Mouse (Mus musculus): ENCODE results near the gene Rfx4. TPM values are rescaled to one million over a fixed set of nuclear protein-coding genes. Genes with fewer than 3 reads are reported as not detected.

Gene Rfx4
- polyA plus RNA-seq, 1 experiment from 2014 or later = not detected

DNA sequence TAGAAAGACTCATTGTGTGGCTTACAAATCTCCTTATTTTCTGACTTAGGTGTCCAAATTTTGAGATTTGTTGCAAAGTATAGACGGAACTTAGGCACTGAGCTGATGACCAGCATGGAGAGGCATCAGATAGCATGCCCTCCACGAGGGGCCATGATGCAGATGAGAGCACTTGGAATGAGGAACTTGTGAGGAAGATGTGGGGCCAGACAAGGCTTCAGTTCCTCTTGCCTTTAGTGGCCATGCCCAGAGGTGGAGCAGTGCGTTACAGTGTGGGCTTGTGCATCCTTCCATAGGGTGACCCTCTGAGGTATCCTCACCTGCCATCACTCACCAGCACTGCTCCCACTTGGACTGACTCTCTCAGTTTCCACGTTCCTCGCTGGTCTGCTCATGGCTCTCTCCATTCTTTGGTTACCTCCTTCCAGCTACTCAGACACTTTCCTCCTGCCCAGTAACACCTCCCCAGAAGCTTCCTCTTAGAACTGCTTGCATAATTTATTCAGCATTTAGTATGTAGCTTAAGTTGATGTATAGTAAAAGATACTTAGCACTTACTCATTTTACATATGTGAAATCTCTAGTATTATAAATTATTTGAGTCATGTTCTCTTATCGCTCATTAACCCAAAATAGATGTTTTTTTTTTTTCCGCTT, 179.8 kb downstream of the Rfx4 start:
- Histone ChIP-seq H3K27ac (replicated peaks) (no peak overlapping the region), H3K36me3 (ENCODE audit: control insufficient read depth, insufficient read depth, low read length) (no peaks in the 10 kb centered on the region), H3K4me2 (replicated peaks; ENCODE audit: low read depth) (no peak overlapping the region), H3K9me3 (ENCODE audit: control insufficient read depth, low read length) (no peaks in the 10 kb centered on the region), H3K27me3 (ENCODE audit: control insufficient read depth, insufficient read depth, low read length) (no peaks in the 10 kb centered on the region), H3K9ac (ENCODE audit: low read length) (no peak overlapping the region), H3K4me3 (ENCODE audit: low read depth, low read length) (no peak overlapping the region), H3K4me1 (replicated peaks; ENCODE audit: control insufficient read depth, insufficient read depth) (no peaks in the 10 kb centered on the region)
- DNase-seq (ENCODE audit: low spot score) (no peak), ATAC-seq (ENCODE audit: low FRiP score, low TSS enrichment) (no peak)
- 81% methylated on average over 7 of the region's 7 CpGs for WGBS
- TF ChIP-seq CTCF (IDR thresholded peaks at IDR 0.05; ENCODE audit: low read depth) (no peak), EP300 (optimal IDR thresholded peaks at IDR 0.05) (no peak)

DNA sequence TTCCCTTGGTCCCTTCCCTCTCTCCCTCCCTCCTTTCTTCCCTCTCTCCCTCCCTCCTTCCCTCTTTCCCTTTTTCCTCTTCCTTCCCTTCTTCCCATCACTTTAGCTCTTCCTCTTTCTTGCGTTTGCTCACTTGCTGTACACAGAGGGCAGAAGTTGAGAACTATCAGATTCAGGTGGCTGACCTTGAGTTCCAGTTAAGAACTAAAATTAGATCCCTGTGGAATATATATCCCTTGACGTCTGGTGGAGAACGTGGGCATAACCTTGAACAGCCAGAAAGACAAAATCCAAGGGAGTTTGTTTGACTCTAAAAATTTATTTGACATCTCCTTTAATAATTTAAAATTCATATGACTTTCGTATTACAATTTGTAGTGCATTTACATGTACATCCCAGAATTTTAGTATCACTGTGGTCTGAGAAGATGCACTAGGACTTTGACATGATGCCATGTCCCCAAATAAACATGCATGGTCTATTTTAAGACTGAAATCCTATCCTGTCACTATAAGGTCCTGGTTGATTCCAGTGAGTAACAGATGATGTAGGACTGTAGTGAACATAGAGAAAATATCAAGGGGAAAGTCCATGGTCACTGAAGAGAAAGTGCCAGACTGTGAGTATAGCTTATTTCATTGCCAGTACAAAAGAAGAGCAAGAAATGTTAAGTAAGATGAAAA, 181.1 kb downstream of the Rfx4 start:
- no peak for DNase-seq (ENCODE audit: low spot score)
- WGBS = 69% methylated on average over 4 of the region's 4 CpGs
- no peak for ATAC-seq (ENCODE audit: low FRiP score, low TSS enrichment)
- no peak for TF ChIP-seq CTCF (IDR thresholded peaks at IDR 0.05; ENCODE audit: low read depth)
- TF ChIP-seq EP300 (optimal IDR thresholded peaks at IDR 0.05) = no peak
- Histone ChIP-seq H3K27me3 (ENCODE audit: control insufficient read depth, insufficient read depth, low read length) (no peaks in the 10 kb centered on the region), H3K27ac (replicated peaks) (no peak overlapping the region), H3K4me2 (replicated peaks; ENCODE audit: low read depth) (no peak overlapping the region), H3K36me3 (ENCODE audit: control insufficient read depth, insufficient read depth, low read length) (no peaks in the 10 kb centered on the region), H3K9ac (ENCODE audit: low read length) (no peak overlapping the region), H3K4me1 (replicated peaks; ENCODE audit: control insufficient read depth, insufficient read depth) (no peaks in the 10 kb centered on the region), H3K4me3 (ENCODE audit: low read depth, low read length) (no peak overlapping the region), H3K9me3 (ENCODE audit: control insufficient read depth, low read length) (no peaks in the 10 kb centered on the region)

DNA sequence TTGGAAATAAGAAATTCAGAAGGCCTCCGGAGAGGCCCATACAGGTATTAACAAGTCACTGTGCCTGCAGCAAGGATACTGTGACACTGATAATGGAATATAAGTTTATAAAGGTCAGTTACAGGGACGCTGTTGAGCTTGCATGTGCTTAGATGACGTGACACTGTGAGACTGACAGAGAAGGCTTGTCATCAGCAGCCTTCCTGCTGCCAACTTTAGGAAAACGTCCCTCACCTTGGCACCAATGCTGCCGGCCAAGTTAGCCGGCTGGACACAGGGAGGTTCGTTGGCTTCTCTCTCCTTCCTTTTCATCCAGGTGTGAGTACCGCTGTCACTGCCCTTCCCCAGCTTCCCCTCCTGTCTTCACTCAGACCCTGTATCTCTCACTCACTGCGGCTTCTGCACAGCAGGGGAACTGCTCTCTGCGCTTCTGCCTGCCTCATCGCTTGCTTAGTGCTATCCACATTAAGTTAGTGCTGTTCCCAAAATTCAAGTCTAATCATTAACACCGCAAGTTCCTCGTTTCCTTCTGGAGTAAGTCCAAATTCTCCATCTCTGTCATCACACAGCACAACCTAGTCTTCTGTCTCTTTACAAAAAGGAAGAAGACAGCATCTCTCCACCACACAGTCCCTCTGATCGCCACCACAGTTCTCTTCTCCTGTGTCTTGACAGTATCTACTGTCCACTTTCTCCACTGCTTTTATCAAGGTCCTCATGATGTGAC, 182.4 kb downstream of the Rfx4 start:
- WGBS = 75% methylated on average over 14 of the region's 14 CpGs
- Histone ChIP-seq H3K27ac (replicated peaks) (no peak overlapping the region), H3K36me3 (ENCODE audit: control insufficient read depth, insufficient read depth, low read length) (no peaks in the 10 kb centered on the region), H3K9ac (ENCODE audit: low read length) (no peak overlapping the region), H3K4me3 (ENCODE audit: low read depth, low read length) (no peak overlapping the region), H3K4me2 (replicated peaks; ENCODE audit: low read depth) (no peak overlapping the region), H3K27me3 (ENCODE audit: control insufficient read depth, insufficient read depth, low read length) (no peaks in the 10 kb centered on the region), H3K9me3 (ENCODE audit: control insufficient read depth, low read length) (no peaks in the 10 kb centered on the region), H3K4me1 (replicated peaks; ENCODE audit: control insufficient read depth, insufficient read depth) (no peaks in the 10 kb centered on the region)
- DNase-seq (ENCODE audit: low spot score) (no peak), ATAC-seq (ENCODE audit: low FRiP score, low TSS enrichment) (no peak)
- TF ChIP-seq CTCF (IDR thresholded peaks at IDR 0.05; ENCODE audit: low read depth) (no peak), EP300 (optimal IDR thresholded peaks at IDR 0.05) (no peak)

DNA sequence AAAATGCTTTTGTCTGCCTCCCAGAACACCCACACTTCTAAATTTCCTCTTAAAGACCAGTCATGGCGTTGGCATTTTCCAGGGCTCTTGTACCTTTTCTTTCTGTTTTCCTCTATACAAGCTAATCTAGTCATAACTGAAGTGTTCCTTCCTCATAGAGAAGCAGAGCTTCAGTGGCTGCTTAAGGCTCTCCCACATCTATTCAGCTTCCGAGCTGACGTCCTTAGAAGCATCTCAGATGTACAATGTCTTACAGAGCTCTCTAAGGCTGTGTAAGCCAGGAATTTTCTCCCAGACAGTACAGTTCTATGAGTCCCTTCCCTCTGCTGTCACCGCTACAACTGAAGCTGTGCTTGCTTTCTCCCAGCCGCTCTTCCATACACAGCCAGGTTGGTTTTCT, 183.0 kb downstream of the Rfx4 start:
- TF ChIP-seq CTCF (IDR thresholded peaks at IDR 0.05; ENCODE audit: low read depth) (no peak), EP300 (optimal IDR thresholded peaks at IDR 0.05) (no peak)
- DNase-seq (ENCODE audit: low spot score) = no peak
- H3K9ac ChIP-seq (ENCODE audit: low read length) = no peak overlapping the region
- ATAC-seq (ENCODE audit: low FRiP score, low TSS enrichment) = no peak
- H3K4me2 ChIP-seq (replicated peaks; ENCODE audit: low read depth) = no peak overlapping the region
- no peak overlapping the region for H3K27ac ChIP-seq (replicated peaks)
- H3K4me3 ChIP-seq (ENCODE audit: low read depth, low read length) = no peak overlapping the region
- H3K4me1 ChIP-seq (replicated peaks; ENCODE audit: control insufficient read depth, insufficient read depth) = no peaks in the 10 kb centered on the region
- 78% methylated on average over 5 of the region's 5 CpGs for WGBS
- H3K9me3 ChIP-seq (ENCODE audit: control insufficient read depth, low read length) = no peaks in the 10 kb centered on the region
- H3K36me3 ChIP-seq (ENCODE audit: control insufficient read depth, insufficient read depth, low read length) = no peaks in the 10 kb centered on the region
- H3K27me3 ChIP-seq (ENCODE audit: control insufficient read depth, insufficient read depth, low read length) = no peaks in the 10 kb centered on the region

DNA sequence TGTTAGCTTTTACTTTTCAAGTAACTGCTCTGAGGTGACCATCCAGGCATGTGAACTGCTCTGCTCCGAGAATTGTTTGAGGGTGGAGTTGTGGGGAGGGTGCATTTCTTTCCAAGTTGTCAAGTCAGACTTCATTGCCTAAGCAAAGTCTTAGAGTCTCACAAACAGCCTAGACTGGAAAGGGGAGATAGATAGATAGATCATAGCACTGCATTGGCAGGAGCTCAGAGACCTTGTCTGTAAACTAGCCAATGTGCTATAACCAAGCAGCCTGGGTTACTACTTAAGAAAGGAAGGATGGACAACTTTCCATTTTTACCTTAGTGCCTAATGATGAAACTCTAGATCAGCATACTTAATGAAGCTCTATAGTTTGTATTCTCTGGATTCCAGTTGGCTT, 184.5 kb downstream of the Rfx4 start:
- no peaks in the 10 kb centered on the region for H3K36me3 ChIP-seq (ENCODE audit: control insufficient read depth, insufficient read depth, low read length)
- WGBS = 32% methylated on average over 1 of the region's 1 CpGs
- DNase-seq (ENCODE audit: low spot score) (no peak), ATAC-seq (ENCODE audit: low FRiP score, low TSS enrichment) (no peak)
- H3K9ac ChIP-seq (ENCODE audit: low read length) = no peak overlapping the region
- H3K27ac ChIP-seq (replicated peaks) = no peak overlapping the region
- no peak overlapping the region for H3K4me3 ChIP-seq (ENCODE audit: low read depth, low read length)
- no peak for TF ChIP-seq EP300 (optimal IDR thresholded peaks at IDR 0.05)
- TF ChIP-seq CTCF (IDR thresholded peaks at IDR 0.05; ENCODE audit: low read depth) = no peak
- H3K9me3 ChIP-seq (ENCODE audit: control insufficient read depth, low read length) = no peaks in the 10 kb centered on the region
- H3K27me3 ChIP-seq (ENCODE audit: control insufficient read depth, insufficient read depth, low read length) = no peaks in the 10 kb centered on the region
- H3K4me2 ChIP-seq (replicated peaks; ENCODE audit: low read depth) = no peak overlapping the region
- H3K4me1 ChIP-seq (replicated peaks; ENCODE audit: control insufficient read depth, insufficient read depth) = no peaks in the 10 kb centered on the region

DNA sequence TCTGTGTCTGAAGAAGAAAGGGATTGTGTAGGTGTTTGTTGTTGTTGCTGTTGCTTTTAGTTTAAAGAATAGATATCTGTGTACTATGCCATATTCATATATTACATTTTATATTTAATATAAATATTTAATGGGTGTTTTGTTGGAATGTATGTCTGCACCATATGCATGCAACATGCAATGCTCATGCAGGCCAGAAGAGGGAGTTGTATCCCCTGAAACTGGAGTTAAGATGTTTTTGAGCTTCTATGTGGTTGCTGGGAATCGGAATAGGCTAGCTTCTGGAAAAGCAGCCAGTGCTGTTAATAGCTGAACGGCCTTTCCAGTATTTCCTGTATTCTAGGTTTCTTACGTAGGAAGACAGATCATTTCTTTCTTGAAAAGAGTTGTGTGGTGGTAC, 189.8 kb downstream of the Rfx4 start:
- 90% methylated on average over 3 of the region's 3 CpGs for WGBS
- no peak overlapping the region for H3K9ac ChIP-seq (ENCODE audit: low read length)
- DNase-seq (ENCODE audit: low spot score) (no peak), ATAC-seq (ENCODE audit: low FRiP score, low TSS enrichment) (no peak)
- H3K36me3 ChIP-seq (ENCODE audit: control insufficient read depth, insufficient read depth, low read length) = peaks cover 3% of the 10 kb centered on the region; the same call in 1 of the 2 replicates
- H3K27me3 ChIP-seq (ENCODE audit: control insufficient read depth, insufficient read depth, low read length) = no peaks in the 10 kb centered on the region
- no peaks in the 10 kb centered on the region for H3K9me3 ChIP-seq (ENCODE audit: control insufficient read depth, low read length)
- H3K27ac ChIP-seq (replicated peaks) = no peak overlapping the region
- TF ChIP-seq CTCF (IDR thresholded peaks at IDR 0.05; ENCODE audit: low read depth) (peak; percentile 50), EP300 (optimal IDR thresholded peaks at IDR 0.05) (no peak)
- H3K4me1 ChIP-seq (replicated peaks; ENCODE audit: control insufficient read depth, insufficient read depth) = peaks cover 4% of the 10 kb centered on the region; the same call in 1 of the 2 replicates
- H3K4me2 ChIP-seq (replicated peaks; ENCODE audit: low read depth) = no peak overlapping the region
- no peak overlapping the region for H3K4me3 ChIP-seq (ENCODE audit: low read depth, low read length)
